Mouse (Mus musculus): ENCODE measurements at regions not wholly inside any gene's neighbourhood (a gene's known extent, or its start where the extent isn't known, plus 50 kb on each side); places are given as distances from the start of the nearest gene placed in this dataset.

DNA sequence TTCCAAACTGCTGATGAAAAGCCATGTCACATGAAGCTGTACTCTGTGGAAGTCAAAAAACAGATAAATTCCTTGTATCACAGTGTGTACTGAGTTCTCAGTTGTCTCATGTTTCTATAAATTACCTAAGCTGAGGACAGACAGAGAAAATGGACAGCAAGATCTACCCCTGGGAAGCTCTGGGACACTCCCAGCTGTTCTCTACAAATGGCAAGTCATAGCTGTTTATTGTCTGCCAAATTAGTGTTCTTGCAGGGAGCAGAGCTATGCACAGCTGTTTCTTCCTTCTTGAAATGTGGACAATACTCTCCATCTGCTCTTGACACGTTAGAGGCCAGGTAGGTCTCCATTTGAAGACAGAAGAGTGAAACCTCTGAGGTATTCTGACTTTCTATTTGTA, 524.0 kb upstream of the Sox11 start:
- TF ChIP-seq GATA1 (IDR thresholded peaks at IDR 0.05; ENCODE audit: borderline replicate concordance, low read length) (no peak), CTCF (IDR thresholded peaks at IDR 0.05; ENCODE audit: low read depth, low read length) (no peak), TAL1 (conservative IDR thresholded peaks at IDR 0.05; ENCODE audit: low read depth, low read length) (no peak)

Data from G1E (cell line).